Mouse (Mus musculus): Measurements from ENCODE around the gene Atp6v1e2. TPM values are rescaled to one million over a fixed set of nuclear protein-coding genes. Genes with fewer than 3 reads are reported as not detected.

The Atp6v1e2 gene
- total and polyA plus RNA-seq, 2 experiments from 2014 or later, result 0.21 TPM; not detected in 1

DNA sequence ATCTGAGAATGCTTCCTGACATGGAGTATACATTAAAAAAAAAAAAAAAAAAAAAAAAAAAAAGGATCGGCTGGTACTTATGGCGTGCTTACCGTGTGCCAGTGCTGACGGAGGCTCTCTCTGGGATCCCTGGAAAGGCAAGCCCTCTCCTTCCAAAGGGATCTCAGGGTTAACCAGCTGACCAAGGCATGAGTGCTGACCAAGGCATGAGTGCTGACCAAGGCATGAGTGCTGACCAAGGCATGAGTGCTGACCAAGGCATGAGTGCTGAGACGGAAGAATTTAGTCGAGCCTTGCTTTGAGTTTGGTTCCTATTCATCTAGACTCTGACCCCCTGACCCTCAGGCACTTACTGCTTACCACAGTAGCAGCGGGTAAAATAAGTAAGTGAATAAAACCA lies 9.0 kb downstream of the Atp6v1e2 start:
- ATAC-seq, result no peak
- Histone ChIP-seq H3K4me3 (ENCODE audit: low read depth, low read length) (no peak overlapping the region), H3K9me3 (ENCODE audit: low read length) (no peaks in the 10 kb centered on the region), H3K36me3 (ENCODE audit: insufficient read depth) (no peaks in the 10 kb centered on the region), H3K27me3 (ENCODE audit: insufficient read depth, low read length) (no peaks in the 10 kb centered on the region; the same call in 1 of the 2 replicates), H3K4me2 (ENCODE audit: low read depth) (no peak overlapping the region), H3K9ac (no peak overlapping the region), H3K4me1 (ENCODE audit: insufficient read depth) (peaks cover 11% of the 10 kb centered on the region; the same call in 1 of the 2 replicates), H3K27ac (ENCODE audit: low read depth, low read length) (no peak overlapping the region)
- WGBS, result 64% methylated on average over 7 of the region's 7 CpGs
- TF ChIP-seq CTCF (IDR thresholded peaks at IDR 0.05; ENCODE audit: low read depth), result no peak
- no peak for DNase-seq

DNA sequence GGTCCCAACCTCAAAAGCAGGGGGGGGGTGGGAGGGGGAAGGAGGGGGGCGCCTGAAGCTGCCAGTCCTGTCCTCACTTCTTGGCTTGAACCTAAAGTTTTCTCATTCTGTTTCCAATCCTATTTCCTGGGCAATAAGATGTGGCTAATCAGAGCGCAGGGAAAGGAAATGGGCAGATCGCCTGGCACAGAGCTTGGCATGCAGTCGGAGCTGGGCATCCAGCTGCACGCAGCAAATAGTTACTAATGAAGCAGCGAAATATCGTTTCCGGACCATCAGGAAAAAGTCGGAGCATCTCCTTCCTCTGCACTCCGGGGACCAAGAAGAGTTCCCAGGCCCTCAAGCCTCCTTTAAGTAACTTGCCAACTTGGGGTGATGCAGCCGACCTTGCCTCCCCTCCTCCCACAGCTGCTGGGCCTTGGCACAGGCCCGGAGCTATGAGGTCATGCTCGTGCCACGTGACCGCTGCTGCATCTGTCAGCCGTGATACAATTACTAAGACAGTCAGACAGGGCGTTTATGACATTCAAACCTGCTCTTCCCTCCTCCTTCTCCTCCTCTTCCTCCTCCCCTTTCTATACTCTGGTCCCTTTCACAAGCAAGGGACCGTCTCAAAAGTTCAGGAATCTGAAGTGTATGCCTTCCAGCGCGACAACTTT lies 10.1 kb downstream of the Atp6v1e2 start:
- under 1% methylated on average over 20 of the region's 20 CpGs for WGBS
- peak overlapping the region; percentile 59 for H3K4me2 ChIP-seq (ENCODE audit: low read depth)
- no peaks in the 10 kb centered on the region for H3K9me3 ChIP-seq (ENCODE audit: low read length)
- ATAC-seq (peak; percentile 84), DNase-seq (peak; percentile 77)
- peak overlapping the region; percentile 37 for H3K4me3 ChIP-seq (ENCODE audit: low read depth, low read length)
- H3K9ac ChIP-seq, result peak overlapping the region; percentile 37; the same call in 1 of the 2 replicates
- no peaks in the 10 kb centered on the region for H3K27me3 ChIP-seq (ENCODE audit: insufficient read depth, low read length)
- no peak for TF ChIP-seq CTCF (IDR thresholded peaks at IDR 0.05; ENCODE audit: low read depth)
- no peaks in the 10 kb centered on the region for H3K36me3 ChIP-seq (ENCODE audit: insufficient read depth)
- no peak overlapping the region for H3K27ac ChIP-seq (ENCODE audit: low read depth, low read length)
- peaks cover 19% of the 10 kb centered on the region for H3K4me1 ChIP-seq (ENCODE audit: insufficient read depth)

GRCm38 (mm10) chr17:86937064-86937463 lies 10.6 kb downstream of the Atp6v1e2 start:
- no peak overlapping the region for H3K27ac ChIP-seq (ENCODE audit: low read depth, low read length)
- no peaks in the 10 kb centered on the region for H3K27me3 ChIP-seq (ENCODE audit: insufficient read depth, low read length)
- H3K9ac ChIP-seq, result no peak overlapping the region
- DNase-seq (peak; percentile 17), ATAC-seq (no peak)
- 63% methylated on average over 2 of the region's 2 CpGs for WGBS
- no peak overlapping the region for H3K4me3 ChIP-seq (ENCODE audit: low read depth, low read length)
- no peaks in the 10 kb centered on the region for H3K36me3 ChIP-seq (ENCODE audit: insufficient read depth)
- H3K4me2 ChIP-seq (ENCODE audit: low read depth), result 0 out of 2 replicates have a peak overlapping the region, but pooled peaks have one; percentile 59
- peaks cover 24% of the 10 kb centered on the region for H3K4me1 ChIP-seq (ENCODE audit: insufficient read depth)
- H3K9me3 ChIP-seq (ENCODE audit: low read length), result no peaks in the 10 kb centered on the region
- no peak for TF ChIP-seq CTCF (IDR thresholded peaks at IDR 0.05; ENCODE audit: low read depth)

- Histone ChIP-seq H3K36me3 (ENCODE audit: insufficient read depth) (no peaks in the 10 kb centered on the region), H3K4me1 (ENCODE audit: insufficient read depth) (peaks cover 19% of the 10 kb centered on the region; the same call in 1 of the 2 replicates), H3K27ac (ENCODE audit: low read depth, low read length) (peak overlapping the region; percentile 67), H3K4me2 (ENCODE audit: low read depth) (peak overlapping the region; percentile 8; the same call in 1 of the 2 replicates), H3K9me3 (ENCODE audit: low read length) (no peaks in the 10 kb centered on the region), H3K4me3 (ENCODE audit: low read depth, low read length) (no peak overlapping the region), H3K9ac (no peak overlapping the region), H3K27me3 (ENCODE audit: insufficient read depth, low read length) (no peaks in the 10 kb centered on the region)
- ATAC-seq (peak; percentile 85), DNase-seq (peak; percentile 56)
- no peak for TF ChIP-seq CTCF (IDR thresholded peaks at IDR 0.05; ENCODE audit: low read depth)
- WGBS, result 40% methylated on average over 5 of the region's 5 CpGs
Measured at GRCm38 (mm10) chr17:86932896-86933295, 14.8 kb downstream of the Atp6v1e2 start.

DNA sequence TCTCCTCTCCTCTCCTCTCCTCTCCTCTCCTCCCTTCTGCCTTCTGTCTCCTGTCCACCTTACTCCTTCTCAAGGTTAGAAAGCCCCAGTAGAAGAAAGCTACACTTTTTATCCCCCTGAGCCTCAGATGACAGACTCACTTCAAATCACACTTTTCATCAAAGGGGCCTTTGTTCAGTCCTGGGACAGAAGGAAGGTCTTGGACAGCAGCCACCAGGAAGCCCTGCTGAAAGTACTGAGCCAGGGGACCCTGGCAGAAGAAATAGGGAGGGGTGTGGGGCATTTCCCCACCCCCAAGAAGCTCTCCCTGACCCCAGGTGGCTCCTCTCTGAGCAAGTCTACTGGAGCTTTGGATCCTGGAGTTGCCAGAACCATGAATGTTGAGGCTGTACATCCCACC lies 17.7 kb downstream of the Atp6v1e2 start:
- TF ChIP-seq CTCF (IDR thresholded peaks at IDR 0.05; ENCODE audit: low read depth), result no peak
- H3K4me1 ChIP-seq (ENCODE audit: insufficient read depth), result peaks cover 13% of the 10 kb centered on the region; the same call in 1 of the 2 replicates
- H3K4me3 ChIP-seq (ENCODE audit: low read depth, low read length), result no peak overlapping the region
- no peak overlapping the region for H3K27ac ChIP-seq (ENCODE audit: low read depth, low read length)
- DNase-seq (no peak), ATAC-seq (no peak)
- no peaks in the 10 kb centered on the region for H3K36me3 ChIP-seq (ENCODE audit: insufficient read depth)
- no peaks in the 10 kb centered on the region for H3K27me3 ChIP-seq (ENCODE audit: insufficient read depth, low read length)
- no peaks in the 10 kb centered on the region; the same call in 1 of the 2 replicates for H3K9me3 ChIP-seq (ENCODE audit: low read length)
- no peak overlapping the region for H3K4me2 ChIP-seq (ENCODE audit: low read depth)
- no peak overlapping the region for H3K9ac ChIP-seq

DNA sequence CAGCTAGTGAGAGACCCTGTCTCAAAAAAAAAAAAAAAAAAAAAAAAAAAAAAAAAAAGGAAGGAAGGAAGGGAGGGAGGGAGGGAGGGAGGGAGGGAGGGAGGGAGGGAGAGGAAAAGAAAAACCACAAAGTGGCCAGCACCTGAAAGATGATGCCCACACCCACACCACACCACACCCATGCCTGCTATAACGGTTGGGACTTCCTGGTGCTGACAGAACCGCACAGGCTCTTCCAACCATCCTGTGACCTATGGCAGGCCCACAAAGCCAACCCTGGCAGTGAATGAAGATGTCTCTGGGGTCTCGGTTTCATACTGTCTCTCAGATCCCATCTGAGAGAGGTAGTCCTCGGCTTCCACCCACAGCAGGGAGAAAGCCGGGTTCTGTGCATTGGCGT lies 18.3 kb downstream of the Atp6v1e2 start:
- no peak for TF ChIP-seq CTCF (IDR thresholded peaks at IDR 0.05; ENCODE audit: low read depth)
- no peak for ATAC-seq
- peaks cover 13% of the 10 kb centered on the region; the same call in 1 of the 2 replicates for H3K4me1 ChIP-seq (ENCODE audit: insufficient read depth)
- H3K9ac ChIP-seq, result no peak overlapping the region
- H3K27me3 ChIP-seq (ENCODE audit: insufficient read depth, low read length), result no peaks in the 10 kb centered on the region
- DNase-seq, result no peak
- no peak overlapping the region for H3K27ac ChIP-seq (ENCODE audit: low read depth, low read length)
- no peak overlapping the region for H3K4me2 ChIP-seq (ENCODE audit: low read depth)
- WGBS, result 87% methylated on average over 6 of the region's 6 CpGs
- H3K9me3 ChIP-seq (ENCODE audit: low read length), result no peaks in the 10 kb centered on the region; the same call in 1 of the 2 replicates
- no peak overlapping the region for H3K4me3 ChIP-seq (ENCODE audit: low read depth, low read length)
- H3K36me3 ChIP-seq (ENCODE audit: insufficient read depth), result no peaks in the 10 kb centered on the region

GRCm38 (mm10) chr17:86926836-86927235 lies 20.9 kb downstream of the Atp6v1e2 start:
- no peak overlapping the region for H3K27ac ChIP-seq (ENCODE audit: low read depth, low read length)
- no peak overlapping the region for H3K4me2 ChIP-seq (ENCODE audit: low read depth)
- no peak for DNase-seq
- H3K36me3 ChIP-seq (ENCODE audit: insufficient read depth), result no peaks in the 10 kb centered on the region
- no peak overlapping the region for H3K4me3 ChIP-seq (ENCODE audit: low read depth, low read length)
- WGBS, result 91% methylated on average over 3 of the region's 3 CpGs
- no peak for ATAC-seq
- no peak overlapping the region for H3K9ac ChIP-seq
- no peak for TF ChIP-seq CTCF (IDR thresholded peaks at IDR 0.05; ENCODE audit: low read depth)
- H3K9me3 ChIP-seq (ENCODE audit: low read length), result no peaks in the 10 kb centered on the region; the same call in 1 of the 2 replicates
- no peaks in the 10 kb centered on the region for H3K27me3 ChIP-seq (ENCODE audit: insufficient read depth, low read length)
- H3K4me1 ChIP-seq (ENCODE audit: insufficient read depth), result no peaks in the 10 kb centered on the region

Measured in forebrain, postnatal 0 days (tissue).